Mouse (Mus musculus): ENCODE data around the gene Cpn1. TPM values are rescaled to one million over a fixed set of nuclear protein-coding genes. Genes with fewer than 3 reads are reported as not detected.

Gene Cpn1
- polyA plus RNA-seq, 1 experiment from 2014 or later, result 0.10 TPM

GRCm38 (mm10) chr19:44007186-44007585, 20.8 kb upstream of the Cpn1 start:
- no peak overlapping the region for H3K4me2 ChIP-seq
- no peak for ATAC-seq (ENCODE audit: low FRiP score)
- H3K27me3 ChIP-seq, result no peaks in the 10 kb centered on the region
- WGBS, result 52% methylated on average over 12 of the region's 12 CpGs
- no peaks in the 10 kb centered on the region for H3K9me3 ChIP-seq
- H3K4me1 ChIP-seq, result no peaks in the 10 kb centered on the region
- no peak overlapping the region for H3K27ac ChIP-seq
- H3K9ac ChIP-seq, result no peak overlapping the region
- no peaks in the 10 kb centered on the region for H3K36me3 ChIP-seq (replicated peaks)
- H3K4me3 ChIP-seq (replicated peaks), result no peak overlapping the region

GRCm38 (mm10) chr19:44005025-44005424, 18.7 kb upstream of the Cpn1 start:
- H3K9me3 ChIP-seq, result no peaks in the 10 kb centered on the region
- H3K27ac ChIP-seq, result no peak overlapping the region
- H3K4me1 ChIP-seq, result no peaks in the 10 kb centered on the region
- H3K27me3 ChIP-seq, result no peaks in the 10 kb centered on the region
- no peak overlapping the region for H3K9ac ChIP-seq
- no peaks in the 10 kb centered on the region for H3K36me3 ChIP-seq (replicated peaks)
- no peak overlapping the region for H3K4me2 ChIP-seq
- WGBS, result 76% methylated on average over 4 of the region's 4 CpGs
- H3K4me3 ChIP-seq (replicated peaks), result no peak overlapping the region
- no peak for ATAC-seq (ENCODE audit: low FRiP score)

GRCm38 (mm10) chr19:44004261-44004660, 17.9 kb upstream of the Cpn1 start:
- no peaks in the 10 kb centered on the region for H3K9me3 ChIP-seq
- H3K4me1 ChIP-seq, result no peaks in the 10 kb centered on the region
- 89% methylated on average over 2 of the region's 2 CpGs for WGBS
- no peak overlapping the region for H3K4me3 ChIP-seq (replicated peaks)
- no peak overlapping the region for H3K27ac ChIP-seq
- no peaks in the 10 kb centered on the region for H3K27me3 ChIP-seq
- no peak for ATAC-seq (ENCODE audit: low FRiP score)
- H3K4me2 ChIP-seq, result no peak overlapping the region
- H3K36me3 ChIP-seq (replicated peaks), result no peaks in the 10 kb centered on the region
- H3K9ac ChIP-seq, result no peak overlapping the region

DNA sequence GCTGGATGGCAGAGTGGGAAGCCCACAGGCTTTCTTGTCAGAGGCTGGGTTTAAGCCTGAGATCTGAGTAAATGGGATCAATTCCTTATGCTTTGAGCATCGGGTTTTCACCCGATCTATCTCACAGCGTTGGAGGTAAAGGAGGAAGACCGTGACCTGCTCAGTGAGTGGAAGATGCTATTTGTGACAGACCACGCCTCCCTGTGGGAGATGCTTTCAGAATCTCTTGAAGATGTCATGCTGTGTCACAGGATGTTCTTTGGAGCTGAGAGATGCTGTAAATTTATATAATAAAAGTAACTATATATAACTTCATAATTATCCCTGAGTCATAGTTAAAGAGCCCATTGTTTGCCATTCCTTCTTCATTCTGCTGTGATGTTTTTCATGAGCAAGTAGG, 14.4 kb upstream of the Cpn1 start:
- no peaks in the 10 kb centered on the region for H3K27me3 ChIP-seq
- H3K4me2 ChIP-seq, result no peak overlapping the region
- WGBS, result 76% methylated on average over 5 of the region's 5 CpGs

GRCm38 (mm10) chr19:44000061-44000460, 13.7 kb upstream of the Cpn1 start:
- no peaks in the 10 kb centered on the region for H3K9me3 ChIP-seq
- H3K9ac ChIP-seq, result no peak overlapping the region
- 89% methylated on average over 1 of the region's 1 CpGs for WGBS
- ATAC-seq (ENCODE audit: low FRiP score), result no peak
- H3K4me1 ChIP-seq, result no peaks in the 10 kb centered on the region
- H3K4me2 ChIP-seq, result no peak overlapping the region
- H3K27me3 ChIP-seq, result no peaks in the 10 kb centered on the region
- H3K4me3 ChIP-seq (replicated peaks), result no peak overlapping the region
- no peak overlapping the region for H3K27ac ChIP-seq
- no peaks in the 10 kb centered on the region for H3K36me3 ChIP-seq (replicated peaks)

More for the DNA sequence above, 14.4 kb upstream of the Cpn1 start:
- H3K9me3 ChIP-seq, result no peaks in the 10 kb centered on the region
- H3K4me1 ChIP-seq, result no peaks in the 10 kb centered on the region
- H3K9ac ChIP-seq, result no peak overlapping the region
- no peak overlapping the region for H3K27ac ChIP-seq
- ATAC-seq (ENCODE audit: low FRiP score), result no peak
- no peak overlapping the region for H3K4me3 ChIP-seq (replicated peaks)
- no peaks in the 10 kb centered on the region for H3K36me3 ChIP-seq (replicated peaks)

DNA sequence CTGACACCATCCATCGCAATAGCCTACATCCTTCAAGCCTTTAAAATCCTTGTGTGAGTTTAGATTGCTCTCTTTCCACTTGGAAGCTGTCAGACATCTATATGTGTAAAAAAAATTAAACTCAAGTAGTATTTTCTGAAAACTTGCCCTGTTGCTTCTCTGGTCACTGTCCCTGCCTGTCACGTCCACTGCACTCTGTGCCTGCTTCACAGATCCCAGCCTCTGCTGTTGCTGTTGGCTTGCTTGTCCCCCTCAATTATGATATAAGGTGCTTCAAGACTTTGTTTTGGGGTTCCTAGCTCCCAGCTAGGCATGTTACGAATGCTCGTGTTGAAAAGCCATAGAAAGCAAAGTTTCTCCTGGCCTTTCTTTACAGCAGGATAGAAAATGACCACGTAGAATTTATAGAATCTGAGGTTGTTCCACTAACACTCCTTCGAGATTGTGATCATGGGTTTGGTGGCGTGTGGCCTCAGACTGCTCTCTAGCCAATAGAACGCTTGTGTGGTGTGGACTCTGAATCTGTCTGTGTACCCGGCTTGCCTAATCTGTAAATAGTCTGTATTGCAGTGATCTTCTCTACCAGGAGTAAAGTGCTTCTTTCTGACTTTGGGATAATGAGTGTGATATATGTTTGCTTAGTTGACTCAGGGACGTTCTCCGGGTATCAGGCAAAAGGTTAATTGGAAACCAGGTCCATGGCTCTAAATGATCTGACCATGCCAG, 12.6 kb upstream of the Cpn1 start:
- no peaks in the 10 kb centered on the region for H3K27me3 ChIP-seq
- H3K4me2 ChIP-seq, result no peak overlapping the region
- H3K36me3 ChIP-seq (replicated peaks), result no peaks in the 10 kb centered on the region
- no peak overlapping the region for H3K9ac ChIP-seq
- no peaks in the 10 kb centered on the region for H3K9me3 ChIP-seq
- 87% methylated on average over 11 of the region's 11 CpGs for WGBS
- no peaks in the 10 kb centered on the region for H3K4me1 ChIP-seq
- ATAC-seq (ENCODE audit: low FRiP score), result no peak
- H3K27ac ChIP-seq, result no peak overlapping the region
- no peak overlapping the region for H3K4me3 ChIP-seq (replicated peaks)

DNA sequence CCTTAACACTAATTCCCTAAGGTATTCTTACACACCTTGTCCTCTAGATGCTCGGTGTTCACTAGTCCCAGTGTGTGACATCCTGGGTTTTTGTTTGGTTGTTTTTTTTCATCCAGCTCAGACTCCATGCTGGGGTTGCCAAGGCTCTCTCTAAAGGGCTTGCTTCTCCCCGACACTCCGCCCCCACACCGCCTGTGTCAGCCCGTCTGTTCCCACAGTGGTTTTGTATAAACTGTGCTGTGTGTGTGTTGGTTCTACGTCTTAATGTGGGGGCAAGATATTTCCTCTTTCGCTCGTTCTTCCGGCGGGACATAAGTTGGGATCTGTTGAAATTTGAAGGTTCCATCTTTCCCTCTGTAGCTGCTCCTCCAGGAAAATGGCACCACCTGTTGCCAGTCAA, 11.7 kb upstream of the Cpn1 start:
- no peak for ATAC-seq (ENCODE audit: low FRiP score)
- H3K4me3 ChIP-seq (replicated peaks), result no peak overlapping the region
- H3K27me3 ChIP-seq, result no peaks in the 10 kb centered on the region
- H3K4me2 ChIP-seq, result no peak overlapping the region
- WGBS, result 91% methylated on average over 10 of the region's 10 CpGs
- no peaks in the 10 kb centered on the region for H3K9me3 ChIP-seq
- no peaks in the 10 kb centered on the region for H3K36me3 ChIP-seq (replicated peaks)
- no peaks in the 10 kb centered on the region for H3K4me1 ChIP-seq
- no peak overlapping the region for H3K27ac ChIP-seq
- no peak overlapping the region for H3K9ac ChIP-seq

GRCm38 (mm10) chr19:43995427-43995826, 9.1 kb upstream of the Cpn1 start:
- no peak overlapping the region for H3K4me2 ChIP-seq
- no peaks in the 10 kb centered on the region for H3K36me3 ChIP-seq (replicated peaks)
- no peak overlapping the region for H3K4me3 ChIP-seq (replicated peaks)
- no peaks in the 10 kb centered on the region for H3K27me3 ChIP-seq
- H3K4me1 ChIP-seq, result no peaks in the 10 kb centered on the region
- ATAC-seq (ENCODE audit: low FRiP score), result no peak
- WGBS, result 85% methylated on average over 7 of the region's 7 CpGs
- no peak overlapping the region for H3K9ac ChIP-seq
- no peaks in the 10 kb centered on the region for H3K9me3 ChIP-seq
- no peak overlapping the region for H3K27ac ChIP-seq

GRCm38 (mm10) chr19:43992464-43992863, 6.1 kb upstream of the Cpn1 start:
- Histone ChIP-seq H3K27ac (no peak overlapping the region), H3K4me3 (replicated peaks) (no peak overlapping the region), H3K4me1 (no peaks in the 10 kb centered on the region), H3K9me3 (no peaks in the 10 kb centered on the region), H3K4me2 (no peak overlapping the region), H3K27me3 (no peaks in the 10 kb centered on the region), H3K9ac (no peak overlapping the region), H3K36me3 (replicated peaks) (no peaks in the 10 kb centered on the region)
- ATAC-seq (ENCODE audit: low FRiP score), result no peak
- 77% methylated on average over 4 of the region's 4 CpGs for WGBS

GRCm38 (mm10) chr19:43990362-43990761, 4.0 kb upstream of the Cpn1 start:
- Histone ChIP-seq H3K4me1 (peaks cover 7% of the 10 kb centered on the region), H3K4me3 (replicated peaks) (no peak overlapping the region), H3K9ac (no peak overlapping the region), H3K27me3 (peaks cover 12% of the 10 kb centered on the region), H3K36me3 (replicated peaks) (no peaks in the 10 kb centered on the region), H3K9me3 (no peaks in the 10 kb centered on the region), H3K4me2 (no peak overlapping the region), H3K27ac (no peak overlapping the region)
- 84% methylated on average over 8 of the region's 8 CpGs for WGBS
- no peak for ATAC-seq (ENCODE audit: low FRiP score)

DNA sequence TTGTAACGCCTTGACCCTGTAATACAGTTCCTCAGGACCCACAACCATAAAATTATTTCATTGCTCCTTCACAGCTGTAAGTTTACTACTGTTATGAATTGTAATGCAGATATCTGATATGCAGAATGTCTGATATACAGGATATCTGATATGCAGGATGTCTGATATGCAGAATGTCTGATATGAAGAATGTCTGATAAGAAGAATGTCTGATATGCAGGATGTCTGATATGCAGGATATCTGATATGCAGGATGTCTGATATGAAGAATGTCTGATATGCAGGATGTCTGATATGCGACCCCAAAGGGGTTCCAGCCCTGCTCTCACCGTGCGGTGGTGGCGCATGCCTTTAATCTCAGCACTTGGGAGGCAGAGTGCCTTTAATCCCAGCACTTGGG, 4.4 kb downstream of the Cpn1 start:
- H3K4me2 ChIP-seq, result no peak overlapping the region
- peaks cover 9% of the 10 kb centered on the region; the same call in 1 of the 2 replicates for H3K27me3 ChIP-seq
- ATAC-seq (ENCODE audit: low FRiP score), result no peak
- H3K36me3 ChIP-seq (replicated peaks), result no peaks in the 10 kb centered on the region
- H3K4me3 ChIP-seq (replicated peaks), result no peak overlapping the region
- no peak overlapping the region for H3K9ac ChIP-seq
- peaks cover 7% of the 10 kb centered on the region for H3K4me1 ChIP-seq
- H3K27ac ChIP-seq, result no peak overlapping the region
- whole genome bisulfite sequencing, result 96% methylated on average over 5 of the region's 5 CpGs
- H3K9me3 ChIP-seq, result no peaks in the 10 kb centered on the region

- WGBS, result 93% methylated on average over 17 of the region's 17 CpGs
- H3K27me3 ChIP-seq, result peaks cover 3% of the 10 kb centered on the region; the same call in 1 of the 2 replicates
- H3K4me2 ChIP-seq, result no peak overlapping the region
- ATAC-seq (ENCODE audit: low FRiP score), result no peak
- no peak overlapping the region for H3K9ac ChIP-seq
- H3K9me3 ChIP-seq, result no peaks in the 10 kb centered on the region
- no peak overlapping the region for H3K4me3 ChIP-seq (replicated peaks)
- no peaks in the 10 kb centered on the region for H3K36me3 ChIP-seq (replicated peaks)
- no peak overlapping the region for H3K27ac ChIP-seq
- H3K4me1 ChIP-seq, result no peaks in the 10 kb centered on the region
Measured at GRCm38 (mm10) chr19:43980711-43981110, 5.6 kb downstream of the Cpn1 start.

DNA sequence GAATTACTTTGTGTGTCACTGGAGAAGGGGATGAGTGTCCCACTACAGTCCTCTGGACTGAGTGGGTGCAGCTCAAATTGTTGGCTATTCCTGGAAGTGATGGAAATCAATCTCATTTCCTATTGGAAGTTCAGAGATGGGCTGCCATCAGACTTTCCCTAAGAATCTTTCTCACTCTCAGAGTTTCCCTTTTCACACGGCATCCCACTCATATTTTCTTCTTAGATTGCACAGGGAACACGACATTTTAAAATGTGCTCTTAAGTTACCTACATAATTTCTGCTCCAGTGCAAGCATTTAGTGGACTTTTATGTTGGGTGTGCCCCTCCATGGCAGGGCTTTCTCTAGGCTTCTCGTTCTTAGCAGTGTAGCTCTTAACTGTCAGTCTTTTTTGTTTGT, 8.6 kb downstream of the Cpn1 start:
- no peak for ATAC-seq (ENCODE audit: low FRiP score)
- Histone ChIP-seq H3K27me3 (no peaks in the 10 kb centered on the region), H3K4me1 (no peaks in the 10 kb centered on the region), H3K27ac (no peak overlapping the region), H3K36me3 (replicated peaks) (no peaks in the 10 kb centered on the region), H3K4me3 (replicated peaks) (no peak overlapping the region), H3K9ac (no peak overlapping the region), H3K4me2 (no peak overlapping the region), H3K9me3 (no peaks in the 10 kb centered on the region)
- WGBS, result 77% methylated on average over 3 of the region's 3 CpGs
